Mouse (Mus musculus): ENCODE measurements around the gene Dusp16.

- TF ChIP-seq CTCF (IDR thresholded peaks at IDR 0.05; ENCODE audit: low read depth) = no peak
- no peak for TF ChIP-seq EP300 (IDR thresholded peaks at IDR 0.05; ENCODE audit: low read depth)
Measured at GRCm38 (mm10) chr6:134725406-134725805, 67.0 kb downstream of the Dusp16 start.
